Mouse (Mus musculus) right cerebral cortex, postnatal 10 days (tissue): ENCODE results near the gene Fpr2.
"Not testable (repeated sequence)": the region's sequence is repeated elsewhere in the genome, so short reads cannot be mapped to it uniquely, and the experiment has no call there.

Experiments used
- DNase-seq, 2 experiments: peaks; one replicate each; pipeline ENCODE4 v3.0.0; 2021; ENCODE audit warnings: low spot score in 2 of 2

The Fpr2 gene

GRCm38 (mm10) chr17:17887774-17888248, at the start of gene Fpr2, which contains the start of gene Fpr3:
Gene Fpr2, plus strand, starts transcription at chr17:17887824.
Gene Fpr3, plus strand, starts transcription at chr17:17887852.
- no peak for DNase-seq

GRCm38 (mm10) chr17:17837919-17838701, 49.5 kb upstream of the Fpr2 start:
- peak; percentile 96 to 97 for DNase-seq

GRCm38 (mm10) chr17:17839276-17839675, 48.3 kb upstream of the Fpr2 start:
- DNase-seq = no peak

- DNase-seq = no peak
These were observed 46.8 kb upstream of the Fpr2 start for GRCm38 (mm10) chr17:17840796-17841195.

GRCm38 (mm10) chr17:17843534-17844261, 43.9 kb upstream of the Fpr2 start:
- DNase-seq = no peak

- DNase-seq = not testable (repeated sequence)
These were observed 43.0 kb upstream of the Fpr2 start for GRCm38 (mm10) chr17:17844606-17845005.

GRCm38 (mm10) chr17:17845187-17846027, 42.2 kb upstream of the Fpr2 start:
- DNase-seq = no peak

- no peak for DNase-seq
These were observed 38.6 kb upstream of the Fpr2 start for GRCm38 (mm10) chr17:17848988-17849387.

GRCm38 (mm10) chr17:17849906-17850712, 37.5 kb upstream of the Fpr2 start:
- DNase-seq = peak in 1 of 2 experiments; percentile 48

GRCm38 (mm10) chr17:17855064-17855838, 32.4 kb upstream of the Fpr2 start, which contains the start of gene Has1:
Gene Has1, minus strand, starts transcription at chr17:17855205.
- no peak for DNase-seq

GRCm38 (mm10) chr17:17856612-17857011, 31.0 kb upstream of the Fpr2 start:
- no peak for DNase-seq

- DNase-seq = no peak
These were observed 30.2 kb upstream of the Fpr2 start for GRCm38 (mm10) chr17:17857446-17857845.

GRCm38 (mm10) chr17:17860110-17860509, 27.5 kb upstream of the Fpr2 start:
- no peak for DNase-seq

- no peak for DNase-seq
These were observed 25.3 kb upstream of the Fpr2 start for GRCm38 (mm10) chr17:17862360-17862759.

GRCm38 (mm10) chr17:17865168-17865567, 22.5 kb upstream of the Fpr2 start:
- DNase-seq = no peak

GRCm38 (mm10) chr17:17866801-17867469, 20.7 kb upstream of the Fpr2 start:
- peak; percentile 36 to 57 for DNase-seq

- no peak for DNase-seq
These were observed 16.6 kb upstream of the Fpr2 start for GRCm38 (mm10) chr17:17870892-17871550.

GRCm38 (mm10) chr17:17871697-17872096, 15.9 kb upstream of the Fpr2 start:
- DNase-seq = no peak

- DNase-seq = no peak
These were observed 8.3 kb upstream of the Fpr2 start for GRCm38 (mm10) chr17:17879347-17879746.
